Mouse (Mus musculus) CD4-positive, CD25-positive, alpha-beta regulatory T cell, adult 4 months (primary cell): Measurements from ENCODE around the gene Gls. TPM values are rescaled to one million over a fixed set of nuclear protein-coding genes. Genes with fewer than 3 reads are reported as not detected.

ENCODE experiments used
- ATAC-seq: one replicate; pipeline ENCODE4 v1.8.0; 2017
- polyA plus RNA-seq, 2 experiments: library from polyadenylated mRNA; unstranded; fragments of 100-300 nt; shearing (Covaris generic); gene quantifications; one replicate each; pipeline ENCODE4 v1.2.1; 2017

The Gls gene
- polyA plus RNA-seq = 10 to 100 TPM; 41.0 to 62.7 TPM

GRCm38 (mm10) chr1:52233143-52233713, at the start of gene Gls:
Gene Gls, minus strand, starts transcription at chr1:52233232.
- ATAC-seq = peak; percentile 84

GRCm38 (mm10) chr1:52279831-52280595, 47.0 kb upstream of the Gls start:
- no peak for ATAC-seq

GRCm38 (mm10) chr1:52279331-52279730, 46.3 kb upstream of the Gls start:
- ATAC-seq = no peak

GRCm38 (mm10) chr1:52278073-52278472, 45.0 kb upstream of the Gls start:
- no peak for ATAC-seq

GRCm38 (mm10) chr1:52274210-52274609, 41.2 kb upstream of the Gls start:
- no peak for ATAC-seq

- no peak for ATAC-seq
Measured at GRCm38 (mm10) chr1:52272018-52272678, 39.1 kb upstream of the Gls start.

GRCm38 (mm10) chr1:52270354-52270753, 37.3 kb upstream of the Gls start:
- no peak for ATAC-seq

- ATAC-seq = no peak
Measured at GRCm38 (mm10) chr1:52269596-52269995, 36.6 kb upstream of the Gls start.

GRCm38 (mm10) chr1:52268006-52268405, 35.0 kb upstream of the Gls start:
- no peak for ATAC-seq

- ATAC-seq = peak; percentile 76
Measured at GRCm38 (mm10) chr1:52267606-52268005, 34.6 kb upstream of the Gls start.

GRCm38 (mm10) chr1:52265886-52266516, 33.0 kb upstream of the Gls start:
- no peak for ATAC-seq

GRCm38 (mm10) chr1:52264290-52264689, 31.3 kb upstream of the Gls start:
- ATAC-seq = no peak

- no peak for ATAC-seq
Measured at GRCm38 (mm10) chr1:52260354-52261090, 27.5 kb upstream of the Gls start.

GRCm38 (mm10) chr1:52258006-52258749, 25.1 kb upstream of the Gls start:
- ATAC-seq = no peak

GRCm38 (mm10) chr1:52256916-52257315, 23.9 kb upstream of the Gls start:
- ATAC-seq = no peak

- ATAC-seq = no peak
Measured at GRCm38 (mm10) chr1:52256194-52256593, 23.2 kb upstream of the Gls start.

- ATAC-seq = no peak
Measured at GRCm38 (mm10) chr1:52254411-52254810, 21.4 kb upstream of the Gls start.

- no peak for ATAC-seq
Measured at GRCm38 (mm10) chr1:52253386-52253785, 20.4 kb upstream of the Gls start.

GRCm38 (mm10) chr1:52252447-52252846, 19.4 kb upstream of the Gls start:
- ATAC-seq = no peak

GRCm38 (mm10) chr1:52251038-52251735, 18.2 kb upstream of the Gls start:
- no peak for ATAC-seq

GRCm38 (mm10) chr1:52248899-52249556, 16.0 kb upstream of the Gls start:
- no peak for ATAC-seq
